Mouse (Mus musculus) heart, adult 2 months (tissue): ENCODE measurements around the gene Tnni3k.

Source experiments
- CTCF ChIP-seq: fragments of 200-600 bp; IDR thresholded peaks from 2 replicates; pipeline ENCODE4 v1.8.1; 2022; ENCODE audit warnings: antibody characterized with exemption, mild to moderate bottlenecking, moderate library complexity
- POLR2A ChIP-seq: fragments of 200-500 bp; IDR thresholded peaks from 2 replicates; pipeline ENCODE4 v1.6.1; 2011; ENCODE audit warnings: mild to moderate bottlenecking, low read depth, low read length, control low read depth; ENCODE audit not compliant: insufficient read depth

DNA sequence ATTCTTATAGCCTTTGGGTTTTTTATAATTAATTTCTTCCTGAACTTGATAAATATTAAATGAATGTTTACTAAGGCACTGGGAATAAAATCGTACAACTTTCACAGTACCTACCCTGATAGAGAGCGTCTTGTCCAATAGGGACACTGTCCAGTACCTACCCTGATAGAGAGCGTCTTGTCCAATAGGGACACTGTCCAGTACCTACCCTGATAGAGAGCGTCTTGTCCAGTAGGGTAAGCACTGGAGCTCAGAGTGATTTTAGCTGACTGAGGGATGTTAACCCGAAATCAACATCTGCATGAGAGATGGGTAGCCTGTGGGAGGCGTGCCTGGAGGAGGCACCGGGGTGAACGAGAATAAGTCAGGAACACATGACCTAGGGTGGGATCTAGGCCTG, 130.3 kb downstream of the Tnni3k start:
- TF ChIP-seq CTCF (no peak), POLR2A (no peak)
